Mouse (Mus musculus) hindbrain, postnatal 0 days (tissue): ENCODE results near the gene Hadha. TPM values are rescaled to one million over a fixed set of nuclear protein-coding genes. Genes with fewer than 3 reads are reported as not detected.

Experiments used
- ATAC-seq: fragments of 200-750 bp; cut with Nextera tagmentation; 2 replicates; pipeline ENCODE4 v1.8.0; 2017; ENCODE audit warnings: mild to moderate bottlenecking, moderate TSS enrichment, moderate library complexity
- DNase-seq: peaks from one replicate; pipeline ENCODE4 v3.0.0-alpha.2; 2015; ENCODE audit warnings: low spot score
- H3K27ac ChIP-seq: fragments of 300-500 bp; sonication (generic); 2 replicates; pipeline ENCODE4 v1.5.1; 2014; ENCODE audit warnings: mild to moderate bottlenecking
- H3K27me3 ChIP-seq: fragments of 300-500 bp; sonication (generic); 2 replicates; pipeline ENCODE4 v1.6.1; 2014; ENCODE audit warnings: low read length, mixed read lengths; ENCODE audit not compliant: insufficient read depth
- H3K36me3 ChIP-seq: fragments of 300-500 bp; sonication (generic); 2 replicates; pipeline ENCODE4 v1.6.1; 2014; ENCODE audit warnings: low read length, mixed read lengths; ENCODE audit not compliant: insufficient read depth
- H3K4me1 ChIP-seq: fragments of 300-500 bp; sonication (generic); 2 replicates; pipeline ENCODE4 v1.6.1; 2014; ENCODE audit warnings: antibody characterized with exemption, low read length, mixed read lengths; ENCODE audit not compliant: insufficient read depth
- H3K4me2 ChIP-seq: fragments of 300-500 bp; sonication (generic); 2 replicates; pipeline ENCODE4 v1.6.1; 2014; ENCODE audit warnings: low read depth, mild to moderate bottlenecking, low read length, moderate library complexity, mixed read lengths
- H3K4me3 ChIP-seq: fragments of 300-500 bp; sonication (generic); 2 replicates; pipeline ENCODE4 v1.5.1; 2014; ENCODE audit warnings: low read length
- H3K9ac ChIP-seq: fragments of 300-500 bp; sonication (generic); replicated peaks from 2 replicates; pipeline ENCODE4 v1.6.1; 2014; ENCODE audit warnings: mild to moderate bottlenecking, low read length, moderate library complexity, mixed read lengths
- H3K9me3 ChIP-seq: fragments of 300-500 bp; sonication (generic); 2 replicates; pipeline ENCODE4 v1.6.1; 2016; ENCODE audit warnings: low read length, mixed read lengths
- CTCF ChIP-seq: IDR thresholded peaks from 2 replicates; pipeline ENCODE4 v1.5.1; 2016; ENCODE audit warnings: antibody characterized with exemption, control low read depth, low read depth
- WGBS: fragments of 180-500 bp; shearing (Covaris S2); extraction: QIAGEN DNeasy Blood & Tissue Kit; methylation state at CpG from one replicate; pipeline ENCODE4 v1.1.7; 2014; 5-methylcytosine and 5-hydroxymethylcytosine counted together
- polyA plus RNA-seq: library from polyadenylated mRNA; unstranded; fragments of >200 nt; fragmentation: Nextera tagmentation; extraction: Ambion mirVana; gene quantifications from 2 replicates; pipeline ENCODE4 v1.2.1, GENCODE M21; 2015
- total RNA-seq: library from RNA; depleted of rRNA; stranded (reverse); fragments of >200 nt; gene quantifications from 2 replicates; pipeline ENCODE4 v1.2.3, GENCODE M21; 2014

Hadha gene
- total and polyA plus RNA-seq, 2 experiments from 2014 or later: 50.4 to 68.0 TPM

DNA sequence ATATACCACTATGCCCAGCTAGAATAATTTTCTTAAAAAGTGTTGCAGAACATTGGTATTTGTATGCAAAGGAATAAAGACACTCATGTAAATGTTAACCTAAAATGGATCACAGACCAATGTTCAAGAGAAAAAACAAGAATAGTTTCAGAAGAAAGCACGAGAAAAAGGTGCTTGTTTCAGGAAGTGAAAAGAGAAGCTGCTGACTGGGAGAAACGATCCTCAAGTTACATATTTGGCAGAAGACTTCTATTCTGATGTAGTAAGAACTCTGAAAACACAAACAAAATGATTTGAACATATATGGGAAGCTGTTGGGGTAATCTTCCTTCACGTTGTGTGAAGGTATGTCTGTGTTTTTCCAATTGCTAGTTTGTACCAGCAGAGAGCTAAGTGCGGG, 16.8 kb downstream of the Hadha start:
- Histone ChIP-seq H3K36me3 (peaks cover 64% of the 10 kb centered on the region), H3K4me2 (no peak overlapping the region)
- WGBS: 89% methylated on average over 4 of the region's 4 CpGs

DNA sequence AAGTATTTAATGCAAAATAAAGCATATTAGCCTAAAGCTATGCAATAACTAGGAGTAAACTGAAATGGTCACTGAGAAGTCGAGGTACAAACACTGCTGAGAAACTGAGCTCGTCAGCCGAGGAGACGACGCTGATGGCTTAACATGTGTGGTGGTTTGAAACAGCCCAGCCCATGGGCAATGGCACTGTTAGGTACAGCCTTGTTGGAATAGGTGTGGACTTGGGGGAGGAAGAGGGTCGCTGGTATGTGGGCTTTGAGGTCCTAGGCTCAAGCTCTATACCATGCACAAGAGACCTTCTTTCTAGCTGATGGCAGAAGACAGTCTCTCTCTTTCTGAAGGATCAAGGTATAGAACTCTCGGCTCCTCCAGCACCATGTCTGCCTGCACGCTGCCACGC, 17.7 kb downstream of the Hadha start:
- H3K9ac ChIP-seq: no peak overlapping the region
- DNase-seq (no peak), ATAC-seq (no peak)
- TF ChIP-seq CTCF: no peak
- peaks cover 61% of the 10 kb centered on the region for H3K36me3 ChIP-seq
- no peak overlapping the region for H3K4me2 ChIP-seq
- 94% methylated on average over 9 of the region's 9 CpGs for WGBS
- H3K4me1 ChIP-seq: no peaks in the 10 kb centered on the region
- H3K27me3 ChIP-seq: no peaks in the 10 kb centered on the region
- H3K4me3 ChIP-seq: no peak overlapping the region
- H3K27ac ChIP-seq: no peak overlapping the region
- no peaks in the 10 kb centered on the region for H3K9me3 ChIP-seq

More for the DNA sequence above, 16.8 kb downstream of the Hadha start:
- DNase-seq (no peak), ATAC-seq (no peak)
- Histone ChIP-seq H3K9ac (no peak overlapping the region), H3K4me1 (no peaks in the 10 kb centered on the region), H3K9me3 (no peaks in the 10 kb centered on the region), H3K27ac (no peak overlapping the region), H3K27me3 (no peaks in the 10 kb centered on the region), H3K4me3 (no peak overlapping the region)
- TF ChIP-seq CTCF: no peak

DNA sequence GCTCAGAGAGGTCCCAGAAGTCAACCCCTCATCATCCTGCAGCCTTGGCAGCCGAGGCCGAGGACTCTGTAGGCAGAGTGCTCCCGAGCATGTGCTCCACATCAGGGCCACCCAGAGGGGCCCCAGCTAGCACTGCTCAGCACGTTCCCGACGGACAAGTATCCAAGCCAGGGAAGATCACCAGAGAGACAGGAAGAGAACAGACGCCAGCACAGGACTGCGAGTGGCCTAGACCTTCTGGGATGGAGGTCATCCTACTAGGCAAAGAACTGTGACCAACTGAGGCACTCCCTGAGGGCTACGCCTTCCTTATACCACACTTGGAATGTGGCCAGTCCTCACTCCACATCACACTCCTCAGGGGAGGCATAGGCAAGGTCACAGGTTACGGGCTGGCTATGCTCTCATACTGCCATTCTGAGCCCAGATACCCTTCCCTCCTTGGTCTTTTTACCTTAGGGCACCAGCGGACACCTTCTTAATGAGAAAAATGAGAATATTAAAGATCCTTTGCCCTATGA, 19.2 kb downstream of the Hadha start:
- no peaks in the 10 kb centered on the region for H3K9me3 ChIP-seq
- peaks cover 62% of the 10 kb centered on the region for H3K36me3 ChIP-seq
- no peaks in the 10 kb centered on the region for H3K27me3 ChIP-seq
- no peaks in the 10 kb centered on the region for H3K4me1 ChIP-seq
- no peak for DNase-seq
- H3K4me3 ChIP-seq: no peak overlapping the region
- TF ChIP-seq CTCF: no peak
- WGBS: 96% methylated on average over 11 of the region's 11 CpGs
- no peak overlapping the region for H3K9ac ChIP-seq
- H3K4me2 ChIP-seq: no peak overlapping the region
- no peak for ATAC-seq
- H3K27ac ChIP-seq: no peak overlapping the region

DNA sequence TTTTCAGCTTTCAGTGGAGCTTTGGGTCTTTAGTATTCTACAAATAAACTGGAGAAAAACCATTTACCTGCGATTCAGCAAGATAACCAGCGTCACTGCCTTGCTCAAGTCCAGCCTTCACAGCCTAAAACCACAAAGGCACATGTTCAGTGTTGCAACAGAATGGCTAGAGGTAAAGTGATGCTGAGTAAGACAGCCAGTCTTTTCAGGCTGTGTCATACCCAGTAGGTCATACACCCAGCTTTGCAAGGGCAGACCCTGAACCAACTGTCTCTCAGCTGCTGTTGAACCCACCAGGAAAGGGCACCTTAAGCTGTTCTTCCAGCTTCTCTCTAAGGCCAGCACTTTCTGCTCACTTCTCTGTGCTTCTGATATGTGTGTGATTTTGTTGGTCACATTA, 22.8 kb downstream of the Hadha start:
- Histone ChIP-seq H3K27ac (no peak overlapping the region), H3K4me1 (no peaks in the 10 kb centered on the region), H3K36me3 (peaks cover 71% of the 10 kb centered on the region), H3K9me3 (no peaks in the 10 kb centered on the region), H3K27me3 (no peaks in the 10 kb centered on the region), H3K9ac (no peak overlapping the region), H3K4me2 (no peak overlapping the region), H3K4me3 (no peak overlapping the region)
- 92% methylated on average over 2 of the region's 2 CpGs for whole genome bisulfite sequencing
- DNase-seq: no peak
- TF ChIP-seq CTCF: no peak
- ATAC-seq: no peak

- ATAC-seq: no peak
- H3K4me2 ChIP-seq: no peak overlapping the region
- H3K27ac ChIP-seq: no peak overlapping the region
- H3K27me3 ChIP-seq: no peaks in the 10 kb centered on the region
- H3K9ac ChIP-seq: no peak overlapping the region
- peaks cover 71% of the 10 kb centered on the region for H3K36me3 ChIP-seq
- no peaks in the 10 kb centered on the region for H3K9me3 ChIP-seq
- H3K4me3 ChIP-seq: no peak overlapping the region
- no peak for DNase-seq
- H3K4me1 ChIP-seq: no peaks in the 10 kb centered on the region
- 93% methylated on average over 4 of the region's 4 CpGs for WGBS
- TF ChIP-seq CTCF: no peak
These were observed 23.7 kb downstream of the Hadha start for GRCm38 (mm10) chr5:30131246-30131645.

DNA sequence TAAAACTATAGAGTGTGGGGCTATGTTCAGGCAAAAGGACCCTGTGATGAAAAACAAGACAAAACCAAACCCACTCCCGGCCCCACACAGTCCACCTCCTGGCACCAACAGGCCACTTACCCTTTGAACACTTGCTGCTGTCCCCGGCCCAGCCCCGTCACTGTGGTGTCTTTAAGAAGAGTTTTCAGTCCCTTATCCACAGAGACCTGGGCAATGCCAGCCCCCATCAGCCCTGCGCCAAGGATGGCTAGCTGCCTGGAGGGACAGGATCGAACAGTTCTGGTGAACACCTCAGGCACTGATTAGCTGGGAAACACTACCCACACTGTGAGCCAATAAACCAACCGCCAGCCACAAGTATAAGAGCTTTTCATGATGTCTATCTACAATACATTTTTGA, 26.3 kb downstream of the Hadha start:
- TF ChIP-seq CTCF: no peak
- ATAC-seq: no peak

GRCm38 (mm10) chr5:30127921-30128597, 26.9 kb downstream of the Hadha start:
- no peak overlapping the region for H3K4me2 ChIP-seq
- H3K4me1 ChIP-seq: no peaks in the 10 kb centered on the region
- no peaks in the 10 kb centered on the region for H3K27me3 ChIP-seq
- H3K36me3 ChIP-seq: peaks cover 54% of the 10 kb centered on the region
- no peak overlapping the region for H3K4me3 ChIP-seq
- WGBS: 90% methylated on average over 13 of the region's 13 CpGs
- no peak overlapping the region for H3K9ac ChIP-seq
- H3K27ac ChIP-seq: no peak overlapping the region
- DNase-seq: no peak
- ATAC-seq: no peak
- H3K9me3 ChIP-seq: no peaks in the 10 kb centered on the region
- no peak for TF ChIP-seq CTCF

More for the DNA sequence above, 26.3 kb downstream of the Hadha start:
- no peak for DNase-seq
- 89% methylated on average over 6 of the region's 6 CpGs for WGBS
- Histone ChIP-seq H3K27me3 (no peaks in the 10 kb centered on the region), H3K4me1 (no peaks in the 10 kb centered on the region), H3K4me3 (no peak overlapping the region), H3K4me2 (no peak overlapping the region), H3K36me3 (peaks cover 58% of the 10 kb centered on the region), H3K27ac (no peak overlapping the region), H3K9ac (no peak overlapping the region), H3K9me3 (no peaks in the 10 kb centered on the region)
